ENCODE assay signal across 9 mouse cellular contexts in genomic region chr9:21435777-21436635, GRCm38 (mm10). TPM values are rescaled to one million over a fixed set of nuclear protein-coding genes. Genes with fewer than 3 reads are reported as not detected.
DNase-seq lines count a peak whose midpoint lies in the region; ATAC-seq and TF ChIP-seq lines count a peak whose summit lies in the region.
"Had no signal": no experiment of that assay in that cellular context is flagged by ENCODE, and none has a peak within 500 bp of the region (broad histone marks: within the 10 kb centered on the region; RNA-seq: fewer than 3 reads in every experiment).

No protein-coding gene starts in this region.

- no peak overlapping the region for H3K4me3 ChIP-seq in intestine, embryonic 16.5 days (ENCODE audit: low read length)
- no peak overlapping the region for H3K4me3 ChIP-seq in intestine, embryonic 15.5 days (replicated peaks)
- no peak overlapping the region for H3K4me3 ChIP-seq in bone marrow macrophage, adult 2 months (ENCODE audit: insufficient read depth, low read length)
- no peak overlapping the region for H3K4me3 ChIP-seq in lung, postnatal 0 days (ENCODE audit: low read depth, low read length)

- H3K4me1 ChIP-seq in intestine, embryonic 16.5 days (ENCODE audit: control insufficient read depth, insufficient read depth, low read length): peaks cover 10% of the 10 kb centered on the region; the same call in 1 of the 2 replicates
- H3K4me1 ChIP-seq in intestine, embryonic 15.5 days (replicated peaks): peaks cover 20% of the 10 kb centered on the region
- H3K4me1 ChIP-seq in bone marrow macrophage, adult 2 months (ENCODE audit: control insufficient read depth, insufficient read depth, low read length): peaks cover 57% of the 10 kb centered on the region
- peaks cover 20% of the 10 kb centered on the region; the same call in 1 of the 2 replicates for H3K4me1 ChIP-seq in lung, postnatal 0 days (ENCODE audit: insufficient read depth, low read depth, low read length)

- no peak for TF ChIP-seq POLR2A in bone marrow macrophage, adult 2 months (IDR thresholded peaks at IDR 0.05; ENCODE audit: borderline replicate concordance, low read depth, low read length)

- no peak for TF ChIP-seq CTCF in bone marrow macrophage, adult 2 months (IDR thresholded peaks at IDR 0.05; ENCODE audit: low read depth, low read length)
- no peak for TF ChIP-seq CTCF in lung, postnatal 0 days (IDR thresholded peaks at IDR 0.05)

- DNase-seq in lung, postnatal 0 days (ENCODE audit: low spot score): peak; percentile 50
- DNase-seq in thymus, adult 18-20 months: peak; percentile 54 to 78
- no peak for DNase-seq in urinary bladder, adult 2 months (ENCODE audit: low spot score)
- no peak for DNase-seq in testis, postnatal 14 days (ENCODE audit: low spot score)
- DNase-seq in urinary bladder, postnatal 10 days (ENCODE audit: low spot score): no peak
- DNase-seq: kidney, adult 18-20 months had no signal

- ATAC-seq in intestine, embryonic 16.5 days: 0 out of 2 replicates have a peak, but pooled peaks have one; percentile 7
- no peak for ATAC-seq in intestine, embryonic 15.5 days
- no peak; the same call in 1 of the 2 replicates for ATAC-seq in lung, postnatal 0 days

- no peak overlapping the region for H3K27ac ChIP-seq in intestine, embryonic 16.5 days (ENCODE audit: low read length)
- no peak overlapping the region for H3K27ac ChIP-seq in intestine, embryonic 15.5 days
- H3K27ac ChIP-seq in bone marrow macrophage, adult 2 months (ENCODE audit: insufficient read depth, low read depth, low read length): peak overlapping the region; percentile 63
- H3K27ac ChIP-seq in lung, postnatal 0 days (ENCODE audit: low read length): peak overlapping the region; percentile 74; the same call in 1 of the 2 replicates

- no peaks in the 10 kb centered on the region for H3K9me3 ChIP-seq in intestine, embryonic 16.5 days (ENCODE audit: control insufficient read depth, low read length)
- H3K9me3 ChIP-seq in intestine, embryonic 15.5 days: no peaks in the 10 kb centered on the region
- H3K9me3 ChIP-seq in lung, postnatal 0 days (ENCODE audit: low read length): no peaks in the 10 kb centered on the region

- no peak overlapping the region for H3K4me2 ChIP-seq in intestine, embryonic 16.5 days (ENCODE audit: low read depth, low read length)
- H3K4me2 ChIP-seq in intestine, embryonic 15.5 days (replicated peaks): no peak overlapping the region
- no peak overlapping the region for H3K4me2 ChIP-seq in lung, postnatal 0 days (replicated peaks; ENCODE audit: low read depth, low read length)

- H3K27me3 ChIP-seq in intestine, embryonic 16.5 days (replicated peaks; ENCODE audit: control insufficient read depth, insufficient read depth, low read length): no peaks in the 10 kb centered on the region
- H3K27me3 ChIP-seq in intestine, embryonic 15.5 days (replicated peaks): no peaks in the 10 kb centered on the region
- H3K27me3 ChIP-seq in lung, postnatal 0 days (replicated peaks; ENCODE audit: insufficient read depth, low read length): no peaks in the 10 kb centered on the region

- H3K9ac ChIP-seq in intestine, embryonic 16.5 days (ENCODE audit: low read depth, low read length): no peak overlapping the region
- H3K9ac ChIP-seq in intestine, embryonic 15.5 days: no peak overlapping the region
- H3K9ac ChIP-seq in lung, postnatal 0 days (replicated peaks; ENCODE audit: low read depth): no peak overlapping the region

- WGBS in intestine, embryonic 16.5 days: 80% methylated on average over 7 of the region's 7 CpGs
- WGBS in intestine, embryonic 15.5 days: 74% methylated on average over 7 of the region's 7 CpGs
- WGBS in lung, postnatal 0 days: 59% methylated on average over 7 of the region's 7 CpGs

- TF ChIP-seq EP300 in lung, postnatal 0 days (IDR thresholded peaks at IDR 0.05): no peak

- H3K36me3 ChIP-seq in intestine, embryonic 16.5 days (ENCODE audit: control insufficient read depth, insufficient read depth, low read length): no peaks in the 10 kb centered on the region
- no peaks in the 10 kb centered on the region for H3K36me3 ChIP-seq in intestine, embryonic 15.5 days
- H3K36me3 ChIP-seq in lung, postnatal 0 days (ENCODE audit: insufficient read depth, low read length): no peaks in the 10 kb centered on the region

RNA-seq across cellular contexts. Expression of gene Dnm2, which starts 11.3 kb away (rescaled TPM):
- 77.7 and 82.5 TPM in 2 replicates for polyA plus RNA-seq in intestine, embryonic 16.5 days (2015; fragmentation: Nextera tagmentation; extraction: Ambion mirVana)
- 70.6 and 75.7 TPM in 2 replicates for polyA plus RNA-seq in intestine, embryonic 15.5 days (2015; fragmentation: Nextera tagmentation; extraction: Ambion mirVana)
- 118 and 129 TPM in 2 replicates for polyA plus RNA-seq in bone marrow macrophage, adult 2 months (2012; ENCODE audit: insufficient read depth, insufficient read length, missing spikeins)
- 79.8 and 81.1 TPM in 2 replicates for polyA plus RNA-seq in lung, postnatal 0 days (2015; fragmentation: Nextera tagmentation; extraction: Ambion mirVana)
- 76.4 and 91.4 TPM in 2 replicates for polyA plus RNA-seq in urinary bladder, adult 2 months (2012; rRNA removed)

RNA-seq across cellular contexts. Expression of gene Qtrt1, which starts 24.4 kb away (rescaled TPM):
- 51.1 and 60.3 TPM in 2 replicates for polyA plus RNA-seq in intestine, embryonic 16.5 days (2015; fragmentation: Nextera tagmentation; extraction: Ambion mirVana)
- 57.0 and 60.5 TPM in 2 replicates for polyA plus RNA-seq in intestine, embryonic 15.5 days (2015; fragmentation: Nextera tagmentation; extraction: Ambion mirVana)
- 9.9 and 14.9 TPM in 2 replicates for polyA plus RNA-seq in bone marrow macrophage, adult 2 months (2012; ENCODE audit: insufficient read depth, insufficient read length, missing spikeins)
- 17.4 and 20.6 TPM in 2 replicates for polyA plus RNA-seq in lung, postnatal 0 days (2015; fragmentation: Nextera tagmentation; extraction: Ambion mirVana)
- 32.2 and 38.8 TPM in 2 replicates for polyA plus RNA-seq in urinary bladder, adult 2 months (2012; rRNA removed)

Comparison
In these comparisons a context has a peak if more than half of its experiments do, and no peak if none do; other contexts are left out.
1. H3K27ac ChIP-seq: peak in bone marrow macrophage, adult 2 months (single experiment) and lung, postnatal 0 days (single experiment); none in intestine, embryonic 16.5 days (single experiment) and intestine, embryonic 15.5 days (single experiment).
2. DNase-seq: peak in lung, postnatal 0 days (single experiment) and thymus, adult 18-20 months (2 of 2); none in urinary bladder, adult 2 months (single experiment), testis, postnatal 14 days (single experiment) and urinary bladder, postnatal 10 days (single experiment).